22 mouse cellular contexts compared by ENCODE assay signal in the genomic region with DNA sequence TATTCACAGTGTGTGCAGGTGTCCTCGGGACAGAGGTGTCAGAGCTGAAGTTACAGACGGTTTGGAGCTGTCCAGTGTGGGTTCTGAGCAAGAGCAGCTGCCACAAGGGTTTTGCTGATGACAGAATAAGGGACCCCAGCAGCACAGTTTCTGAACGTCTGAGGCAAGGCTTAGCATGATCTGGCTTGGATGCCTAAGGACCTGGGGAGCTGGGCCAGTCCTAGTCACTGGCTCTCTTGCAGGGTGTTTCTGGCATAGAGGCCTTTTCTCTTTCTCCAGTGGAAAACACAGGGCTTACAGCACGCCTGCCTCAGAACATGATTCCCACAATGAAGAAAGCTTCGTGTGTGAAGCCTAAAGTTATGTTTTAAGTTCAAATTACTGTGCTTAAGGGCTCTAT.
"Had no signal": no experiment of that assay in that cellular context is flagged by ENCODE, and none has a peak within 500 bp of the region (broad histone marks: within the 10 kb centered on the region; RNA-seq: fewer than 3 reads in every experiment).

No protein-coding gene starts in this region.

- H3K4me3 ChIP-seq: left cerebral cortex, adult 2 months; limb, embryonic 12.5 days; limb, embryonic 15.5 days; lung, embryonic 15.5 days; megakaryocyte, embryonic 14.5 days; midbrain, embryonic 10.5 days; midbrain, embryonic 13.5 days; myocyte; neural tube, embryonic 13.5 days had no signal

- ATAC-seq: liver, postnatal 0 days; midbrain, embryonic 13.5 days; midbrain, embryonic 16.5 days had no signal

- DNase-seq: kidney, postnatal 36 days; layer of hippocampus, postnatal 36 days; liver, postnatal 0 days; lung, postnatal 36 days; retina, postnatal 1 day; right cerebral cortex, postnatal 25 days; spleen, adult 18-20 months; thymus, adult 18-20 months; thymus, postnatal 36 days had no signal

- H3K27ac ChIP-seq: kidney, postnatal 0 days; left cerebral cortex, adult 2 months; limb, embryonic 12.5 days; limb, embryonic 15.5 days; liver, embryonic 14.5 days; midbrain, embryonic 10.5 days; midbrain, embryonic 13.5 days; neural tube, embryonic 13.5 days had no signal

- H3K9ac ChIP-seq: limb, embryonic 12.5 days; limb, embryonic 15.5 days; liver, embryonic 14.5 days; liver, postnatal 0 days; lung, embryonic 15.5 days; midbrain, embryonic 13.5 days; neural tube, embryonic 13.5 days had no signal

- H3K4me2 ChIP-seq: limb, embryonic 12.5 days; limb, embryonic 15.5 days; liver, embryonic 11.5 days; lung, embryonic 15.5 days; midbrain, embryonic 13.5 days; neural tube, embryonic 13.5 days had no signal

- H3K27me3 ChIP-seq: limb, embryonic 15.5 days; neural tube, embryonic 13.5 days had no signal

- H3K9me3 ChIP-seq: limb, embryonic 12.5 days; limb, embryonic 15.5 days; lung, embryonic 15.5 days; megakaryocyte, embryonic 14.5 days; midbrain, embryonic 10.5 days; midbrain, embryonic 13.5 days; neural tube, embryonic 13.5 days had no signal

- H3K36me3 ChIP-seq: limb, embryonic 12.5 days; limb, embryonic 15.5 days; lung, embryonic 15.5 days; midbrain, embryonic 10.5 days had no signal
